Mouse (Mus musculus): ENCODE data around the gene Gm28038. TPM values are rescaled to one million over a fixed set of nuclear protein-coding genes. Genes with fewer than 3 reads are reported as not detected.

Gm28038 gene
- not detected in 2 replicates for polyA plus RNA-seq (2012; rRNA removed)

GRCm38 (mm10) chr2:30280743-30281142 lies at the start of gene Gm28038:
TSS of gene Gm28038 (plus strand) at chr2:30281043.

GRCm38 (mm10) chr2:30237199-30237880 lies 43.5 kb upstream of the Gm28038 start, which contains the start of gene Lrrc8a:
TSS of gene Lrrc8a (plus strand) at chr2:30237715.

GRCm38 (mm10) chr2:30240267-30240666 lies 40.6 kb upstream of the Gm28038 start, which contains the start of gene Gm28035:
TSS of gene Gm28035 (plus strand) at chr2:30240567.

GRCm38 (mm10) chr2:30265767-30266253 lies 15.0 kb upstream of the Gm28038 start, which contains the start of gene Phyhd1:
TSS of gene Phyhd1 (plus strand) at chr2:30266203.

GRCm38 (mm10) chr2:30286192-30287026 lies 5.6 kb downstream of the Gm28038 start, which contains the start of the genes Dolk and Nup188:
TSS of gene Dolk (minus strand) at chr2:30286334.
TSS of gene Nup188 (plus strand) at chr2:30286397.

Other genes starting within 250 kb of the Gm28038 start
- gene Wdr34, start 232.2 kb upstream of the Gm28038 start, polyA plus RNA-seq (2012; rRNA removed), result 63.2 and 64.7 TPM in 2 replicates
- 346 and 393 TPM in 2 replicates for gene Set, start 223.7 kb upstream of the Gm28038 start, polyA plus RNA-seq (2012; rRNA removed)
- 9.1 TPM in 2 replicates for gene Pkn3, start 203.4 kb upstream of the Gm28038 start, polyA plus RNA-seq (2012; rRNA removed)
- 30.2 and 39.0 TPM in 2 replicates for gene Zdhhc12, start 187.4 kb upstream of the Gm28038 start, polyA plus RNA-seq (2012; rRNA removed)
- gene Zer1, start 156.5 kb upstream of the Gm28038 start, polyA plus RNA-seq (2012; rRNA removed), result 69.0 TPM in 2 replicates
- 61.3 and 63.8 TPM in 2 replicates for gene Tbc1d13, start 147.3 kb upstream of the Gm28038 start, polyA plus RNA-seq (2012; rRNA removed)
- 14.6 and 18.2 TPM in 2 replicates for gene Endog, start 109.5 kb upstream of the Gm28038 start, polyA plus RNA-seq (2012; rRNA removed)
- 54.3 and 55.7 TPM in 2 replicates for gene Spout1, start 102.6 kb upstream of the Gm28038 start, polyA plus RNA-seq (2012; rRNA removed)
- gene Kyat1, start 75.2 kb upstream of the Gm28038 start, polyA plus RNA-seq (2012; rRNA removed), result 31.1 and 32.9 TPM in 2 replicates
- gene Lrrc8a, start 43.3 kb upstream of the Gm28038 start, polyA plus RNA-seq (2012; rRNA removed), result 26.6 and 28.7 TPM in 2 replicates
- gene Gm28035, start 40.5 kb upstream of the Gm28038 start, polyA plus RNA-seq (2012; rRNA removed), result 11.1 and 16.3 TPM in 2 replicates
- gene Phyhd1, start 14.8 kb upstream of the Gm28038 start, polyA plus RNA-seq (2012; rRNA removed), result 16.7 and 19.0 TPM in 2 replicates
- gene Dolk, start 5.3 kb downstream of the Gm28038 start, polyA plus RNA-seq (2012; rRNA removed), result 11.0 and 12.2 TPM in 2 replicates
- 42.1 and 44.5 TPM in 2 replicates for gene Nup188, start 5.4 kb downstream of the Gm28038 start, polyA plus RNA-seq (2012; rRNA removed)
- 289 and 290 TPM in 2 replicates for gene Sh3glb2, start 78.3 kb downstream of the Gm28038 start, polyA plus RNA-seq (2012; rRNA removed)
- gene Miga2, start 83.2 kb downstream of the Gm28038 start, polyA plus RNA-seq (2012; rRNA removed), result 36.1 and 36.8 TPM in 2 replicates
- 69.9 and 75.3 TPM in 2 replicates for gene Dolpp1, start 111.2 kb downstream of the Gm28038 start, polyA plus RNA-seq (2012; rRNA removed)
- gene Crat, start 134.8 kb downstream of the Gm28038 start, polyA plus RNA-seq (2012; rRNA removed), result 26.2 and 28.0 TPM in 2 replicates
- gene Ptpa, start 135.0 kb downstream of the Gm28038 start, polyA plus RNA-seq (2012; rRNA removed), result 113 and 121 TPM in 2 replicates
- 22.7 and 23.2 TPM in 2 replicates for gene Ier5l, start 193.2 kb downstream of the Gm28038 start, polyA plus RNA-seq (2012; rRNA removed)